Mouse (Mus musculus) stomach, embryonic 16.5 days (tissue): ENCODE results near the gene Dok5. TPM values are rescaled to one million over a fixed set of nuclear protein-coding genes. Genes with fewer than 3 reads are reported as not detected.
A peak's percentile ranks its signal among the peaks of the same experiment; 100 is the strongest.

Experiments used
- ATAC-seq: fragments of 200-750 bp; cut with Nextera tagmentation; 2 replicates; pipeline ENCODE4 v1.8.0; 2017; ENCODE audit warnings: moderate number of reproducible peaks, moderate TSS enrichment; ENCODE audit not compliant: insufficient read depth, low FRiP score
- H3K27ac ChIP-seq: fragments of 300-500 bp; sonication (generic); 2 replicates; pipeline ENCODE4 v1.5.1; 2014; ENCODE audit warnings: low read length
- H3K27me3 ChIP-seq: fragments of 300-500 bp; sonication (generic); 2 replicates; pipeline ENCODE4 v1.6.1; 2014; ENCODE audit warnings: low read length, control low read depth, mixed read lengths; ENCODE audit not compliant: control insufficient read depth, insufficient read depth
- H3K36me3 ChIP-seq: fragments of 300-500 bp; sonication (generic); 2 replicates; pipeline ENCODE4 v1.6.1; 2014; ENCODE audit warnings: low read length; ENCODE audit not compliant: control insufficient read depth, insufficient read depth
- H3K4me1 ChIP-seq: fragments of 300-500 bp; sonication (generic); 2 replicates; pipeline ENCODE4 v1.6.1; 2014; ENCODE audit warnings: low read length, control low read depth, mixed read lengths; ENCODE audit not compliant: control insufficient read depth, insufficient read depth
- H3K4me2 ChIP-seq: fragments of 300-500 bp; sonication (generic); 2 replicates; pipeline ENCODE4 v1.6.1; 2014; ENCODE audit warnings: low read depth, low read length, mixed read lengths
- H3K4me3 ChIP-seq: fragments of 300-500 bp; sonication (generic); replicated peaks from 2 replicates; pipeline ENCODE4 v1.5.1; 2014; ENCODE audit warnings: mild to moderate bottlenecking, low read length
- H3K9ac ChIP-seq: fragments of 300-500 bp; sonication (generic); 2 replicates; pipeline ENCODE4 v1.6.1; 2014; ENCODE audit warnings: low read length
- H3K9me3 ChIP-seq: fragments of 300-500 bp; sonication (generic); replicated peaks from 2 replicates; pipeline ENCODE4 v1.6.1; 2016; ENCODE audit warnings: low read length, control low read depth; ENCODE audit not compliant: control insufficient read depth
- WGBS: fragments of 180-500 bp; shearing (Covaris S2); extraction: QIAGEN DNeasy Blood & Tissue Kit; methylation state at CpG from one replicate; pipeline ENCODE4 v1.1.7; 2014; 5-methylcytosine and 5-hydroxymethylcytosine counted together
- polyA plus RNA-seq: library from polyadenylated mRNA; unstranded; fragments of >200 nt; fragmentation: Nextera tagmentation; extraction: Ambion mirVana; gene quantifications from 2 replicates; pipeline ENCODE4 v1.2.1, GENCODE M21; 2015

Gene Dok5
- polyA plus RNA-seq, 1 experiment from 2014 or later = 3.5 TPM

DNA sequence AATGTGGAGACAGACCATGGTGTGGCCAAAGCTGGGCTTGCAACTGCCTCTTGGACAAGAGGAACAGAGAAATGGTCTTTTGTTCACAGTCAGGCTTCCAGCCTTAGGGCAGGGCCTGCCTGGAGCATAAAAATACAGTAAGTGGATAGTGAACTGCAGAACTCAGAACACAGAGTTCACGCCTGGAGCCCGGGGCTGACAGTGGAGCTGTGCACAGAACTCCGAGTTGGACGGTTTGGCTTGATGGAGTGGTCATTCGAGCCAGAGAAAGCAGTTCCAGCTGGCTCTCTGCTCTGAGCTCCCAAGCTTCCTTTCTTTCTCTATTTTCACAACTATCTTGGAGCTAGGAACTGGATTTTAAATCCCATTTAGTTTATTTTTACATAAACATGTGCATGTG, 124.5 kb downstream of the Dok5 start:
- Histone ChIP-seq H3K4me2 (no peak overlapping the region), H3K4me1 (peaks cover 6% of the 10 kb centered on the region; the same call in 1 of the 2 replicates), H3K36me3 (no peaks in the 10 kb centered on the region), H3K27ac (peak overlapping the region; percentile 86), H3K4me3 (no peak overlapping the region), H3K9me3 (no peaks in the 10 kb centered on the region), H3K27me3 (no peaks in the 10 kb centered on the region), H3K9ac (no peak overlapping the region)
- WGBS = 38% methylated on average over 5 of the region's 5 CpGs
- peak; percentile 70 for ATAC-seq

DNA sequence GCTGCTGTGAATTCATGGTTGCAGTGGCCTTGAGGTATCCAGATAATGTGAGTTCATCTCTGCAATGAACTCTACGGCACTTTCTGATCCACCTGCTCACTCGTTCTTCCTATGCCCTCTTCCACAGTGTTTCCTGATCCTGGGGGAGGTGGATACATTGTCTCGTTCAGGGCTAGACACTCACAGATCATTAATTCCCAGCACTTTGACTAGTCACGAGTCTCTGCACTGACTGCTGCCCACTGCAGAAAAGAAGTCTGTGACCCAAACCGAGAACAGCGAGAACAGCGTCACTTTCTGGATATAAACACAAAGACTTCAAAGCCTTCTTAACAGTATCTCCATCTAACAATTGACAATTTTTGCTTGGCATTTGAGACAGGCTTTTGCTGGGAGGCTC, 125.9 kb downstream of the Dok5 start:
- no peak overlapping the region for H3K27ac ChIP-seq
- H3K27me3 ChIP-seq = no peaks in the 10 kb centered on the region
- H3K36me3 ChIP-seq = no peaks in the 10 kb centered on the region
- peaks cover 6% of the 10 kb centered on the region; the same call in 1 of the 2 replicates for H3K4me1 ChIP-seq
- H3K4me2 ChIP-seq = no peak overlapping the region
- H3K9me3 ChIP-seq = no peaks in the 10 kb centered on the region
- whole genome bisulfite sequencing = 57% methylated on average over 7 of the region's 7 CpGs
- no peak for ATAC-seq
- H3K4me3 ChIP-seq = no peak overlapping the region
- H3K9ac ChIP-seq = no peak overlapping the region

DNA sequence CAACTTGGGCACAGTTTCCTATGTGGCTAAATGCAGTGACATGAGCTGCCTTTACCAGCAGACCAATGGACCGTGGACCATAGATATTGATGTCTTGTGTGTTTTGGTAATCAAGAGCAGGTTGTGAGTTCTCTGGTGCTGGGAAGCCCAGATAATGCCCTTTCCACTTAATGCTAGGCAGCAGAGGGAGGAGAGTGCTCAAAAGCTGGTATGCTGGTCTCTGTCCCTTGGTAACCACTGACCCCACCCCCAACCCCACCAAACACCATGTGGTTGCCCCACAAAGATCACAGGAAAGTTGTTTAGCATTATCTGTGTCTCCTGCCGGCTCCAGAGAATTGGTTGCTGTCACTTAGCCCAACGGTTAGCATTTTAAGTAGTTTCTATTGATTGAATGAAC, 127.0 kb downstream of the Dok5 start:
- no peak overlapping the region for H3K9ac ChIP-seq
- no peak overlapping the region for H3K4me3 ChIP-seq
- ATAC-seq = no peak
- H3K4me1 ChIP-seq = peaks cover 6% of the 10 kb centered on the region; the same call in 1 of the 2 replicates
- no peak overlapping the region for H3K4me2 ChIP-seq
- no peaks in the 10 kb centered on the region for H3K9me3 ChIP-seq
- no peak overlapping the region for H3K27ac ChIP-seq
- no peaks in the 10 kb centered on the region for H3K27me3 ChIP-seq
- H3K36me3 ChIP-seq = no peaks in the 10 kb centered on the region
- 40% methylated on average over 3 of the region's 3 CpGs for WGBS

DNA sequence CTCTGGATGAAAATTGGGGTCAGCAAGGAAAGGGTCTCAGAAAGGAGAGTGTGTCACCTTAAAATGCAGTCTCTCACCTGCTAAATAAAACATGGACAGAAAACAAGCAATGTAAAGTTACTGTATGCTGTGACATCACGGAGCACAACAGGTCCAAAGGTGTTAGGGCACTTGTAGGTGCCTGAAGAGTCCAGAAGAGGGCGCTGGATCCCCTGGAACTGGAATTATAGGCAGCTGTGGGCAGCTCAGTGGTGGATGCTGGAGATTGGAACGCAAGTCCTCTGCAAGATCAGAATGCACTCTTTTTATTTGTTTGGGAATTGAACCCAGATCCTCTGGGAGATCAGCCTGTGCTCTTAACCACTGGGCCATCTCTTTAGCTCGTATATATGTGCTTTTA, 129.0 kb downstream of the Dok5 start:
- no peaks in the 10 kb centered on the region for H3K9me3 ChIP-seq
- peaks cover 5% of the 10 kb centered on the region; the same call in 1 of the 2 replicates for H3K4me1 ChIP-seq
- H3K4me3 ChIP-seq = no peak overlapping the region
- H3K9ac ChIP-seq = no peak overlapping the region
- H3K27me3 ChIP-seq = no peaks in the 10 kb centered on the region
- 61% methylated on average over 4 of the region's 4 CpGs for WGBS
- no peak overlapping the region for H3K4me2 ChIP-seq
- ATAC-seq = no peak
- no peak overlapping the region for H3K27ac ChIP-seq
- no peaks in the 10 kb centered on the region for H3K36me3 ChIP-seq

DNA sequence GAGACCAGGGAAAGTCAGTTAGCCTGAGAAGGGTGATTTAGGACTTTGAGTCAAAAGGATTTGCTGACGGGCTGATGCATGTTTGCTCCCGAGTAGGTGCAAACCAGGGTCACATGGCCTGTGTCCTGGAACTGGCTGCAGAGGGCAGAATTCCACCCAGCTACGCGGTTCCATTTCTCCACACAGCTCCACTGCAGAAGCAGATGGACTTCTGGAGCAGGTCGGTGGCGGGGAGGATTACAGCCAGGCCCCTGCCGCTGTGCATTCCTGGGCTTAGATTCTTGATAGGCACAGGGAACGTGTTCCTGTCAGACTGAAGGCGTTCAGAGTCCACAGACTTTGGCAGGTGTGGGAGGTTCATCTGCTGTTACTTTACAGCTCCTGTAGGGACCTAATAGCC, 131.2 kb downstream of the Dok5 start:
- Histone ChIP-seq H3K9ac (no peak overlapping the region), H3K4me3 (no peak overlapping the region), H3K27ac (no peak overlapping the region), H3K9me3 (no peaks in the 10 kb centered on the region), H3K27me3 (no peaks in the 10 kb centered on the region), H3K4me1 (no peaks in the 10 kb centered on the region), H3K4me2 (no peak overlapping the region), H3K36me3 (no peaks in the 10 kb centered on the region)
- WGBS = 46% methylated on average over 9 of the region's 9 CpGs
- ATAC-seq = no peak

DNA sequence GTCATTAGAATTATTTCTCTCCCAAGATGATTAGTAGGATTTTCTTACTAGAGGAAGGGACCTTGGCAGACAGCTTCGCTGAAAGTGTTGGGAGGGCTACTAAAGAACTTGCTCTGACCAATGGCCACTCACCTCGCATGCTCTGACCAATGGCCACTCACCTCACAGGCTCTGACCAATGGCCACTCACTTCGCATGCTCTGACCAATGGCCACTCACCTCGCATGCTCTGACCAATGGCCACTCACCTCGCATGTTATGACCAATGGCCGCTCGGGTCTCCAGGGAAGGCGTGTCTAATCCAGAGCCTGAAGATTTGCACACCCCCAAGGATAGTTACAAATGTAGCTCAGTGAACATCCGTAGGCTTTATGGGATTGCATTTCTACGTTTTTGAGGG, 131.6 kb downstream of the Dok5 start:
- no peak overlapping the region for H3K4me3 ChIP-seq
- H3K27ac ChIP-seq = no peak overlapping the region
- H3K9me3 ChIP-seq = no peaks in the 10 kb centered on the region
- no peaks in the 10 kb centered on the region for H3K36me3 ChIP-seq
- H3K27me3 ChIP-seq = no peaks in the 10 kb centered on the region
- H3K4me2 ChIP-seq = no peak overlapping the region
- no peaks in the 10 kb centered on the region for H3K4me1 ChIP-seq
- H3K9ac ChIP-seq = no peak overlapping the region
- ATAC-seq = no peak
- WGBS = 93% methylated on average over 10 of the region's 10 CpGs

DNA sequence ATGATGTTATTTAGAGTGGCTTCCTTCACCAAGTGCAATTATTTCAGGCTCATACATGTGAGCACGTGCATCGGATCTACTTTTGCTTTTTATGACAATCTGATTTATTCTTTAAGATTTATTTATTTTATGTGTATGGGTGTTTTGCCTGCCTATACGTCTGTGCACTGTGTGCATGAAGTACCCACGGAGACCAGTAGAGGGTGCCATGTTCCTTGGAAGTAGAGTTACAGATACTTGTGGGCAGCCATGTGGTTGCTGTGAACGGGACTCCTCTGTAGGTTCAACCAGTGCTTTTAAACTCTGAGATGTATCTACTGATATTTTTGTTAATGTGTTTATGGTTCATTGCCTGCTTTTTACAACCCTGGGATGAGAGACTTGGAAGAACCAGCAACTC, 132.4 kb downstream of the Dok5 start:
- H3K4me3 ChIP-seq = no peak overlapping the region
- WGBS = 84% methylated on average over 5 of the region's 5 CpGs
- H3K36me3 ChIP-seq = no peaks in the 10 kb centered on the region
- H3K27ac ChIP-seq = no peak overlapping the region
- no peak overlapping the region for H3K4me2 ChIP-seq
- H3K9me3 ChIP-seq = no peaks in the 10 kb centered on the region
- H3K4me1 ChIP-seq = no peaks in the 10 kb centered on the region
- no peak overlapping the region for H3K9ac ChIP-seq
- no peaks in the 10 kb centered on the region for H3K27me3 ChIP-seq
- no peak for ATAC-seq

DNA sequence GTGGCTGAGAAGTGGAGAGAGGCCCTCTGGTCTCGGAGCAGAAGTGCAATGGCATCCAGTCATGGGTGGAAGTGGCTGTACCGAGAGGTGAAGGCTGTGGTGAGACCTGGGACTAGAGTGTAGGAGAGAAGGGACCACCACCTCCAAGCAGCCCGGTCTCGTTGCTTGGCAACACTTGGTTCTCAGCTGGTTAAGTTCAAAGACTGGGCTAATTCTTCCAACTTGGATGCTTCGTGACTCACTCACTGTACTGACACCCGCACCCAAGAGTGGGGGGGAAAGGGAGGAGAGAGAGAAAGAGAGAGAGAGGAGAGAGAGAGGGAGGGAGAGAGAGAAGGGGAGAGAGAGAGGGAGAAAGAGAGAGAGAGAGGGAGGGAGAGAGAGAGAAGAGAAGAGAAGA, 133.2 kb downstream of the Dok5 start:
- H3K36me3 ChIP-seq = no peaks in the 10 kb centered on the region
- no peak overlapping the region for H3K27ac ChIP-seq
- no peak overlapping the region for H3K4me3 ChIP-seq
- no peak for ATAC-seq
- H3K9ac ChIP-seq = no peak overlapping the region
- H3K9me3 ChIP-seq = no peaks in the 10 kb centered on the region
- no peaks in the 10 kb centered on the region for H3K27me3 ChIP-seq
- no peaks in the 10 kb centered on the region for H3K4me1 ChIP-seq
- no peak overlapping the region for H3K4me2 ChIP-seq
- WGBS = 80% methylated on average over 6 of the region's 6 CpGs

DNA sequence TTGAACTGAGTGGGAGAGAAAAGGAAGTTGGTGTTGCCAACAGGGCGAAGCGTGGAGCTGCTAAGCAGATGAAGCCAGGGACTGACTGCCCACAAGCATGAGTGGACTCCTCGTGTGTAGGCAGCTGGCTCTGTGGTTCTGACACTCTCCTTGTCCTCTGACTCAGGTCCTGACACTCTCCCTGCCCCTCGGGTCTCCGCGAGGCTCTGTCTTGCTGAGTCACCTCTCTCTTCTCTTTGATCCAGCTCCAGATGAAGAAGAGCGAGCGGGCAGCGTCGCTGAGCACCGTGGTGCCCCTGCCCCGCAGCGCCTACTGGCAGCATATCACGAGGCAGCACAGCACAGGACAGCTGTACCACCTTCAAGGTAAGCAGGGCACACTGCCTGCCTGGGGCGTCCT, 139.0 kb downstream of the Dok5 start:
- ATAC-seq = no peak
- Histone ChIP-seq H3K4me1 (no peaks in the 10 kb centered on the region), H3K36me3 (no peaks in the 10 kb centered on the region), H3K27me3 (no peaks in the 10 kb centered on the region; the same call in 1 of the 2 replicates), H3K9me3 (no peaks in the 10 kb centered on the region), H3K27ac (no peak overlapping the region), H3K4me2 (no peak overlapping the region), H3K4me3 (no peak overlapping the region), H3K9ac (no peak overlapping the region)
- WGBS = 85% methylated on average over 15 of the region's 15 CpGs

DNA sequence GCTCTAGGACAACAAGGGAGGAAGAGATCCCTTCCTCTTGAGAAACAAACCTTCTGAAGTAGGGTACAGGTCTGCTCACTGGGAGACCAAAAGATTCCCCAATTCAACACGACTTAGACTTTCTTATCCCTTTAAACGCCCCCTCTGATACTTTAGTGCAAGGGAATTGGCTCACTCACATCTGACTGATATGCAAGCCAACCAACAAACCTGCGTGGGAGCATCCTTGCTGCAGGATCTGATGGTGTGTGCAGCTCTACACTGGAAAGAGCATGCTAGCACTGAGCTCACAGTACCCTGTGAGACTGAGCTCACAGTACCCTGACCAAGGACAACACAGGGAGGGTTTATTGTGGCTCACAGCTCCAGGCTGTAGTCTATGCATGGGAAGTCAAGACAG, 139.9 kb downstream of the Dok5 start:
- Histone ChIP-seq H3K4me3 (no peak overlapping the region), H3K4me1 (no peaks in the 10 kb centered on the region), H3K36me3 (no peaks in the 10 kb centered on the region), H3K4me2 (no peak overlapping the region), H3K9me3 (no peaks in the 10 kb centered on the region), H3K27ac (no peak overlapping the region), H3K27me3 (no peaks in the 10 kb centered on the region; the same call in 1 of the 2 replicates), H3K9ac (no peak overlapping the region)
- WGBS = 82% methylated on average over 3 of the region's 3 CpGs
- no peak for ATAC-seq
